Mouse (Mus musculus): ENCODE data around the gene Nfic. TPM values are rescaled to one million over a fixed set of nuclear protein-coding genes. Genes with fewer than 3 reads are reported as not detected.

The Nfic gene
- polyA plus RNA-seq, 1 experiment from 2014 or later = 86.5 TPM

- Histone ChIP-seq H3K27ac (ENCODE audit: low read depth) (no peak overlapping the region), H3K36me3 (ENCODE audit: insufficient read depth) (peaks cover 9% of the 10 kb centered on the region), H3K4me2 (peak overlapping the region; percentile 58), H3K27me3 (ENCODE audit: insufficient read depth, low read length) (no peaks in the 10 kb centered on the region), H3K4me3 (ENCODE audit: low read depth, low read length) (0 out of 2 replicates have a peak overlapping the region, but pooled peaks have one; percentile 77), H3K4me1 (ENCODE audit: insufficient read depth) (peaks cover 11% of the 10 kb centered on the region; the same call in 1 of the 2 replicates), H3K9ac (0 out of 2 replicates have a peak overlapping the region, but pooled peaks have one; percentile 40), H3K9me3 (ENCODE audit: low read depth, low read length) (no peaks in the 10 kb centered on the region)
- no peak for TF ChIP-seq CTCF (IDR thresholded peaks at IDR 0.05; ENCODE audit: low read depth)
- ATAC-seq (ENCODE audit: insufficient read depth) (no peak), DNase-seq (no peak)
- 81% methylated on average over 17 of the region's 17 CpGs for WGBS
These were observed 42.2 kb upstream of the Nfic start for GRCm38 (mm10) chr10:81497401-81498270.

- DNase-seq (no peak), ATAC-seq (ENCODE audit: insufficient read depth) (no peak)
- no peaks in the 10 kb centered on the region for H3K9me3 ChIP-seq (ENCODE audit: low read depth, low read length)
- peak overlapping the region; percentile 77 for H3K4me3 ChIP-seq (ENCODE audit: low read depth, low read length)
- H3K4me1 ChIP-seq (ENCODE audit: insufficient read depth) = peaks cover 11% of the 10 kb centered on the region; the same call in 1 of the 2 replicates
- H3K27me3 ChIP-seq (ENCODE audit: insufficient read depth, low read length) = no peaks in the 10 kb centered on the region
- peak overlapping the region; percentile 40; the same call in 1 of the 2 replicates for H3K9ac ChIP-seq
- peak overlapping the region; percentile 58 for H3K4me2 ChIP-seq
- 37% methylated on average over 4 of the region's 4 CpGs for WGBS
- no peak for TF ChIP-seq CTCF (IDR thresholded peaks at IDR 0.05; ENCODE audit: low read depth)
- H3K36me3 ChIP-seq (ENCODE audit: insufficient read depth) = peaks cover 16% of the 10 kb centered on the region
- no peak overlapping the region for H3K27ac ChIP-seq (ENCODE audit: low read depth)
These were observed 41.5 kb upstream of the Nfic start for GRCm38 (mm10) chr10:81496969-81497368.

- no peaks in the 10 kb centered on the region for H3K27me3 ChIP-seq (ENCODE audit: insufficient read depth, low read length)
- peaks cover 22% of the 10 kb centered on the region for H3K36me3 ChIP-seq (ENCODE audit: insufficient read depth)
- peak within 1 kb of the TSS; percentile 30; the same call in 1 of the 2 replicates for H3K27ac ChIP-seq (ENCODE audit: low read depth)
- no peaks in the 10 kb centered on the region for H3K9me3 ChIP-seq (ENCODE audit: low read depth, low read length)
- ATAC-seq (ENCODE audit: insufficient read depth) = peak; percentile 96
- WGBS = under 1% methylated on average over 42 of the region's 45 CpGs
- H3K4me1 ChIP-seq (ENCODE audit: insufficient read depth) = peaks cover 11% of the 10 kb centered on the region; the same call in 1 of the 2 replicates
- peak; percentile 22; the same call in 1 of the 2 replicates for TF ChIP-seq CTCF (IDR thresholded peaks at IDR 0.05; ENCODE audit: low read depth)
- DNase-seq = peak; percentile 100
- H3K4me2 ChIP-seq = peak within 1 kb of the TSS; percentile 99
- H3K9ac ChIP-seq = peak within 1 kb of the TSS; percentile 78
- H3K4me3 ChIP-seq (ENCODE audit: low read depth, low read length) = peak within 1 kb of the TSS; percentile 77
These were observed 40.9 kb upstream of the Nfic start, which contains the start of gene Ncln for GRCm38 (mm10) chr10:81496264-81496901. Ncln (minus strand) TSS chr10:81496392.

- ATAC-seq (ENCODE audit: insufficient read depth) (peak; percentile 28), DNase-seq (no peak)
- Histone ChIP-seq H3K9ac (peak overlapping the region; percentile 78), H3K9me3 (ENCODE audit: low read depth, low read length) (no peaks in the 10 kb centered on the region), H3K36me3 (ENCODE audit: insufficient read depth) (peaks cover 28% of the 10 kb centered on the region), H3K4me1 (ENCODE audit: insufficient read depth) (peaks cover 11% of the 10 kb centered on the region; the same call in 1 of the 2 replicates), H3K27ac (ENCODE audit: low read depth) (peak overlapping the region; percentile 22; the same call in 1 of the 2 replicates), H3K4me2 (peak overlapping the region; percentile 99), H3K27me3 (ENCODE audit: insufficient read depth, low read length) (no peaks in the 10 kb centered on the region), H3K4me3 (ENCODE audit: low read depth, low read length) (peak overlapping the region; percentile 77)
- TF ChIP-seq CTCF (IDR thresholded peaks at IDR 0.05; ENCODE audit: low read depth) = no peak
- WGBS = 1% methylated on average over 41 of the region's 41 CpGs
These were observed 40.3 kb upstream of the Nfic start for GRCm38 (mm10) chr10:81495616-81496263.

GRCm38 (mm10) chr10:81495151-81495550 lies 39.7 kb upstream of the Nfic start:
- ATAC-seq (ENCODE audit: insufficient read depth) = no peak

GRCm38 (mm10) chr10:81494260-81495041 lies 39.0 kb upstream of the Nfic start:
- ATAC-seq (ENCODE audit: insufficient read depth) (no peak), DNase-seq (no peak)
- Histone ChIP-seq H3K4me3 (ENCODE audit: low read depth, low read length) (peak overlapping the region; percentile 77), H3K4me1 (ENCODE audit: insufficient read depth) (peaks cover 11% of the 10 kb centered on the region; the same call in 1 of the 2 replicates), H3K9me3 (ENCODE audit: low read depth, low read length) (no peaks in the 10 kb centered on the region), H3K27ac (ENCODE audit: low read depth) (no peak overlapping the region), H3K27me3 (ENCODE audit: insufficient read depth, low read length) (no peaks in the 10 kb centered on the region), H3K9ac (peak overlapping the region; percentile 78), H3K4me2 (peak overlapping the region; percentile 99), H3K36me3 (ENCODE audit: insufficient read depth) (peaks cover 40% of the 10 kb centered on the region)
- no peak for TF ChIP-seq CTCF (IDR thresholded peaks at IDR 0.05; ENCODE audit: low read depth)
- WGBS = 88% methylated on average over 11 of the region's 11 CpGs

More at GRCm38 (mm10) chr10:81495151-81495550, 39.7 kb upstream of the Nfic start:
- H3K9me3 ChIP-seq (ENCODE audit: low read depth, low read length) = no peaks in the 10 kb centered on the region
- no peaks in the 10 kb centered on the region for H3K27me3 ChIP-seq (ENCODE audit: insufficient read depth, low read length)
- 62% methylated on average over 6 of the region's 6 CpGs for WGBS
- H3K36me3 ChIP-seq (ENCODE audit: insufficient read depth) = peaks cover 34% of the 10 kb centered on the region
- peak overlapping the region; percentile 99 for H3K4me2 ChIP-seq
- H3K27ac ChIP-seq (ENCODE audit: low read depth) = no peak overlapping the region
- H3K9ac ChIP-seq = peak overlapping the region; percentile 78
- TF ChIP-seq CTCF (IDR thresholded peaks at IDR 0.05; ENCODE audit: low read depth) = no peak
- H3K4me3 ChIP-seq (ENCODE audit: low read depth, low read length) = peak overlapping the region; percentile 77
- no peak for DNase-seq
- peaks cover 11% of the 10 kb centered on the region; the same call in 1 of the 2 replicates for H3K4me1 ChIP-seq (ENCODE audit: insufficient read depth)
